Mouse (Mus musculus) hindbrain, postnatal 0 days (tissue): ENCODE data around the gene Ak9. TPM values are rescaled to one million over a fixed set of nuclear protein-coding genes. Genes with fewer than 3 reads are reported as not detected.

Experiments
- ATAC-seq: fragments of 200-750 bp; cut with Nextera tagmentation; 2 replicates; pipeline ENCODE4 v1.8.0; 2017; ENCODE audit warnings: mild to moderate bottlenecking, moderate TSS enrichment, moderate library complexity
- DNase-seq: peaks from one replicate; pipeline ENCODE4 v3.0.0-alpha.2; 2015; ENCODE audit warnings: low spot score
- H3K27ac ChIP-seq: fragments of 300-500 bp; sonication (generic); 2 replicates; pipeline ENCODE4 v1.5.1; 2014; ENCODE audit warnings: mild to moderate bottlenecking
- H3K27me3 ChIP-seq: fragments of 300-500 bp; sonication (generic); 2 replicates; pipeline ENCODE4 v1.6.1; 2014; ENCODE audit warnings: low read length, mixed read lengths; ENCODE audit not compliant: insufficient read depth
- H3K36me3 ChIP-seq: fragments of 300-500 bp; sonication (generic); 2 replicates; pipeline ENCODE4 v1.6.1; 2014; ENCODE audit warnings: low read length, mixed read lengths; ENCODE audit not compliant: insufficient read depth
- H3K4me1 ChIP-seq: fragments of 300-500 bp; sonication (generic); 2 replicates; pipeline ENCODE4 v1.6.1; 2014; ENCODE audit warnings: antibody characterized with exemption, low read length, mixed read lengths; ENCODE audit not compliant: insufficient read depth
- H3K4me2 ChIP-seq: fragments of 300-500 bp; sonication (generic); 2 replicates; pipeline ENCODE4 v1.6.1; 2014; ENCODE audit warnings: low read depth, mild to moderate bottlenecking, low read length, moderate library complexity, mixed read lengths
- H3K4me3 ChIP-seq: fragments of 300-500 bp; sonication (generic); 2 replicates; pipeline ENCODE4 v1.5.1; 2014; ENCODE audit warnings: low read length
- H3K9ac ChIP-seq: fragments of 300-500 bp; sonication (generic); replicated peaks from 2 replicates; pipeline ENCODE4 v1.6.1; 2014; ENCODE audit warnings: mild to moderate bottlenecking, low read length, moderate library complexity, mixed read lengths
- H3K9me3 ChIP-seq: fragments of 300-500 bp; sonication (generic); 2 replicates; pipeline ENCODE4 v1.6.1; 2016; ENCODE audit warnings: low read length, mixed read lengths
- CTCF ChIP-seq: IDR thresholded peaks from 2 replicates; pipeline ENCODE4 v1.5.1; 2016; ENCODE audit warnings: antibody characterized with exemption, control low read depth, low read depth
- WGBS: fragments of 180-500 bp; shearing (Covaris S2); extraction: QIAGEN DNeasy Blood & Tissue Kit; methylation state at CpG from one replicate; pipeline ENCODE4 v1.1.7; 2014; 5-methylcytosine and 5-hydroxymethylcytosine counted together
- polyA plus RNA-seq: library from polyadenylated mRNA; unstranded; fragments of >200 nt; fragmentation: Nextera tagmentation; extraction: Ambion mirVana; gene quantifications from 2 replicates; pipeline ENCODE4 v1.2.1, GENCODE M21; 2015
- total RNA-seq: library from RNA; depleted of rRNA; stranded (reverse); fragments of >200 nt; gene quantifications from 2 replicates; pipeline ENCODE4 v1.2.3, GENCODE M21; 2014

The Ak9 gene
- total and polyA plus RNA-seq, 2 experiments from 2014 or later = 0.21 to 0.25 TPM

DNA sequence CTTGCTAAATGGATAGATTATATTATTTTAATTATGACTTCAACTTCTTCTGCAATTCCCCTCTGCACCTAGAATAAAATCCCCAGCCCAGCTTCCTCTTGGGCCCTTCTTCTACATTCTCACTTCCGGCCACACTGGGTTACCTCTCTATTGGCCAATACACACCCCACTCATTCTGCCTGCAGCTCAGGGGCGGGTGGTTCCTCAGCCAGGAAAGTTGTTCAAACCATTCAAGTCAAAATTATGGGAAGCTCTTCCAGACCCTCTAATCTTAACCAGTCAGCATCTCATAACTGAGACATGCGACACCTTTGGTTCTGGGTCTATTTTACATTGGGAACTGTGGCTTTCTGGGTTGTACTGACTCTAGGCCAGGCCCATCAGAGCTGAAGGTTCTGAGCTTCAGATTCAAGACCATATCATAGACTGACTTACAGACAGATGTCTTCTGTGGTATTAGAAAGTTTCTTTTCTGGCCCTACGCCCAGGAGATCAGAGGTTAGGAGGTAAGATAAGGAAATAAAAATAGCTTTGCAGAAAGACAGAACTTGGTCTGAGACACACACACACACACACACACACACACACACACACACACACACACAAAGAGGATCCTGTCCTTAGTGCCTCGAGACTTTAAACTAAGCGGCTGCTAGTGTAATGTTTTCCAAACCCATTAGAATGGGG is 170.1 kb downstream of the Ak9 start:
- no peaks in the 10 kb centered on the region for H3K9me3 ChIP-seq
- TF ChIP-seq CTCF = no peak
- no peaks in the 10 kb centered on the region for H3K36me3 ChIP-seq
- ATAC-seq (no peak), DNase-seq (no peak)
- H3K4me3 ChIP-seq = no peak overlapping the region
- 88% methylated on average over 6 of the region's 6 CpGs for WGBS
- H3K27ac ChIP-seq = no peak overlapping the region
- no peaks in the 10 kb centered on the region for H3K27me3 ChIP-seq
- no peak overlapping the region for H3K4me2 ChIP-seq
- no peak overlapping the region for H3K9ac ChIP-seq
- H3K4me1 ChIP-seq = no peaks in the 10 kb centered on the region

GRCm38 (mm10) chr10:41474981-41475391 is 171.2 kb downstream of the Ak9 start:
- WGBS = 81% methylated on average over 1 of the region's 1 CpGs
- H3K4me2 ChIP-seq = no peak overlapping the region
- H3K27me3 ChIP-seq = no peaks in the 10 kb centered on the region
- H3K4me3 ChIP-seq = no peak overlapping the region
- no peak for ATAC-seq
- 0 out of 2 replicates have a peak overlapping the region, but pooled peaks have one; percentile 15 for H3K27ac ChIP-seq
- H3K4me1 ChIP-seq = no peaks in the 10 kb centered on the region
- no peak for DNase-seq
- no peaks in the 10 kb centered on the region for H3K36me3 ChIP-seq
- no peak overlapping the region for H3K9ac ChIP-seq
- H3K9me3 ChIP-seq = no peaks in the 10 kb centered on the region
- no peak for TF ChIP-seq CTCF

GRCm38 (mm10) chr10:41476171-41477017 is 172.6 kb downstream of the Ak9 start, which contains the start of gene Mical1:
Mical1 (plus strand) TSS chr10:41476314.
- Histone ChIP-seq H3K4me1 (no peaks in the 10 kb centered on the region), H3K27me3 (no peaks in the 10 kb centered on the region), H3K9ac (peak within 1 kb of the TSS; percentile 51), H3K4me2 (peak within 1 kb of the TSS; percentile 87), H3K36me3 (no peaks in the 10 kb centered on the region), H3K9me3 (no peaks in the 10 kb centered on the region), H3K27ac (peak within 1 kb of the TSS; percentile 82), H3K4me3 (peak within 1 kb of the TSS; percentile 52)
- peak; percentile 61 for DNase-seq
- no peak for TF ChIP-seq CTCF
- WGBS = under 1% methylated on average over 35 of the region's 35 CpGs
- peak; percentile 65 for ATAC-seq

DNA sequence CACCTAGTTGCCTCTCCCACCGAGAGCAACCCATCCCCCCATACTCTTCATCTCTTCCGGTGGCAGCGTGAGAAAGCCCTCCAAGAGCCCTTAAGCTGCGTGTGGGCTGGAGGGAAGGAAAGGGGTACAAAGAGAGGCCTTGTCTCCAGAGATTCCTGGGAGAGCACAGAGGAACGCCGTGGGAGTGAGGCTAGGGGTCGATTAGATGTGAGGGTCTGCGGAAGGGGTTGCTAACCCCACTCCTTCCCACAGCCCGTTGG is 173.2 kb downstream of the Ak9 start:
- Histone ChIP-seq H3K4me3 (peak overlapping the region; percentile 52), H3K27ac (peak overlapping the region; percentile 82), H3K9ac (peak overlapping the region; percentile 51), H3K4me1 (no peaks in the 10 kb centered on the region), H3K9me3 (no peaks in the 10 kb centered on the region), H3K27me3 (no peaks in the 10 kb centered on the region), H3K4me2 (peak overlapping the region; percentile 87), H3K36me3 (no peaks in the 10 kb centered on the region)
- ATAC-seq (peak; percentile 46), DNase-seq (peak; percentile 72)
- TF ChIP-seq CTCF = no peak
- WGBS = 3% methylated on average over 9 of the region's 9 CpGs

DNA sequence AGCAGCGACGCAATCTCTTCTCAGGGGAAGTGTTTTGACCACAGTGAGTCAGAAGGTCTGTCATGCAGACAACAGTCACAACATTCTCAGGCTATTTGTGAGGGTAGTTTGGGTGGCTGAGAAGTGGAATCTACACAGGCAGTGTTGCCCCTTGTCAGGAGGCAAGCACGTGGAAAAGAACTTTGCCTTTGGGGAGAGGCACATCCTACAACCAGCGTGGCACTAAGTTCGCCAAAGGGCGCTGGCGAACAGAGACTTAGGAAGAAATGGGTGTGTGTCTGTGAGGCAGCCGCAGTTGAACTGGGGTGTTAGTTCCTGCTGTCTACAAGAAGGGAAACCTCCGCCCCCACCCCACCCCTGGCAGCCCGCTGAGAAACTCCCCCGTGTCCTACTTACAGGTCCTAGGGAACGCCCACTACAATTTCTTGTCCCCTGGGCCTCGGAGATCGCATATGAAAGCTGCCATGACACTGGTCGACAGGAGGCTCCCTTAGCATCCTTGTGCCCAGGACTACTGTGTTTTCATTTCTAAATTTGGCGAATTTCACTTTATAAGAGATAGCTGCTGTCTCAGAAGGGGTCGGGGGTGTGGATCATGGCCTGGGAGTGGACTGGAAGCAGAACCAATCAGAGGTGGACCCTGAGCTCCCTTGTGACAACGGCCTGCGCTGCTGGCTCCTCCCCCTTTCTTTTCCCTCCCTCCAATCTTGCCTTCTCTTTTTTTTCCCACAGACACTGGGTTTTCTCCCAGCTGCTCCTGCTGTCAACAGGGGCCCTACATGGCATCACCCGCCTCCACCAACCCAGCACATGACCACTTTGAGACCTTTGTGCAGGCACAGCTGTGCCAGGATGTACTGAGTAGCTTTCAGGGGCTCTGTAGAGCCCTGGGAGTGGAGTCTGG is 173.8 kb downstream of the Ak9 start:
- no peak for TF ChIP-seq CTCF

DNA sequence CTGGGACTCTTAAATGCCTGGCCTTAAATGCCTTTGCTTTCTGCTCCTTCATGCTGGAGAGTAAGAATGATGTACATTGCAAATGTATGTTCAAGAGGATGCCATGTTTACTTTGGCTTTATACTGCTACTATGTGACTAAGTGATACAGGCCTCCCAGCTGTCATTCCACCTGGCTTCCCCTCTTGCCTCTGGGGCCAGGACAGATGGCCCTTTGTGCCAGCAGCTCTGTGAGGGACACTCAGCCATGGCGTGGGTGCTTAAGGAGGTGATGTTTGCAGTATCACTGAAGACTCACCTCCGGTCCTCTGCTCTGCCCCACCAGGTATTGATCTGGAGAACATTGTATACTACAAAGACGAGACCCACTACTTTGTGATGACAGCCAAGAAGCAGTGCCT is 176.2 kb downstream of the Ak9 start:
- DNase-seq = no peak
- ATAC-seq = no peak
- H3K4me1 ChIP-seq = no peaks in the 10 kb centered on the region
- no peak overlapping the region for H3K4me3 ChIP-seq
- no peak for TF ChIP-seq CTCF
- H3K36me3 ChIP-seq = no peaks in the 10 kb centered on the region; the same call in 1 of the 2 replicates
- H3K27me3 ChIP-seq = no peaks in the 10 kb centered on the region
- no peak overlapping the region for H3K4me2 ChIP-seq
- WGBS = 70% methylated on average over 3 of the region's 3 CpGs
- no peak overlapping the region for H3K27ac ChIP-seq
- H3K9ac ChIP-seq = no peak overlapping the region
- H3K9me3 ChIP-seq = no peaks in the 10 kb centered on the region

More for the DNA sequence above, 173.8 kb downstream of the Ak9 start:
- peak; percentile 84 for ATAC-seq
- 5% methylated on average over 20 of the region's 20 CpGs for WGBS
- H3K27ac ChIP-seq = peak overlapping the region; percentile 82
- peak overlapping the region; percentile 52 for H3K4me3 ChIP-seq
- no peaks in the 10 kb centered on the region for H3K4me1 ChIP-seq
- no peaks in the 10 kb centered on the region for H3K9me3 ChIP-seq
- no peaks in the 10 kb centered on the region for H3K27me3 ChIP-seq
- peak overlapping the region; percentile 87 for H3K4me2 ChIP-seq
- H3K36me3 ChIP-seq = no peaks in the 10 kb centered on the region
- H3K9ac ChIP-seq = peak overlapping the region; percentile 51
- DNase-seq = peak; percentile 77
